Mouse (Mus musculus) midbrain, embryonic 12.5 days (tissue): ENCODE data around the gene Rdh5. TPM values are rescaled to one million over a fixed set of nuclear protein-coding genes. Genes with fewer than 3 reads are reported as not detected.

ENCODE experiments used
- ATAC-seq: fragments of 200-750 bp; cut with Nextera tagmentation; 2 replicates; pipeline ENCODE4 v1.8.0; 2017; ENCODE audit warnings: low read depth, moderate TSS enrichment, moderate library complexity; ENCODE audit not compliant: low FRiP score
- H3K27ac ChIP-seq: fragments of 300-500 bp; sonication (generic); replicated peaks from 2 replicates; pipeline ENCODE4 v1.5.1; 2016; ENCODE audit warnings: mild to moderate bottlenecking
- H3K27me3 ChIP-seq: fragments of 300-500 bp; sonication (generic); 2 replicates; pipeline ENCODE4 v1.6.1; 2016; ENCODE audit warnings: mild to moderate bottlenecking
- H3K36me3 ChIP-seq: fragments of 300-500 bp; sonication (generic); 2 replicates; pipeline ENCODE4 v1.6.1; 2016
- H3K4me1 ChIP-seq: fragments of 300-500 bp; sonication (generic); 2 replicates; pipeline ENCODE4 v1.6.1; 2016
- H3K4me2 ChIP-seq: fragments of 300-500 bp; sonication (generic); replicated peaks from 2 replicates; pipeline ENCODE4 v1.6.1; 2016; ENCODE audit warnings: mild to moderate bottlenecking, moderate library complexity
- H3K4me3 ChIP-seq: fragments of 300-500 bp; sonication (generic); 2 replicates; pipeline ENCODE4 v1.5.1; 2016; ENCODE audit warnings: mild to moderate bottlenecking
- H3K9ac ChIP-seq: fragments of 300-500 bp; sonication (generic); replicated peaks from 2 replicates; pipeline ENCODE4 v1.6.1; 2016; ENCODE audit warnings: mild to moderate bottlenecking, moderate library complexity
- H3K9me3 ChIP-seq: fragments of 300-500 bp; sonication (generic); 2 replicates; pipeline ENCODE4 v1.6.1; 2016; ENCODE audit warnings: mild to moderate bottlenecking
- WGBS: fragments of 180-500 bp; shearing (Covaris S2); methylation state at CpG from one replicate; pipeline ENCODE4 v1.1.7; 2016; 5-methylcytosine and 5-hydroxymethylcytosine counted together
- polyA plus RNA-seq: library from polyadenylated mRNA; unstranded; fragments of >200 nt; fragmentation: Nextera tagmentation; extraction: Ambion mirVana; gene quantifications from 2 replicates; pipeline ENCODE4 v1.2.1, GENCODE M21; 2016

The Rdh5 gene
- polyA plus RNA-seq = 16.2 and 16.6 TPM in 2 replicates

DNA sequence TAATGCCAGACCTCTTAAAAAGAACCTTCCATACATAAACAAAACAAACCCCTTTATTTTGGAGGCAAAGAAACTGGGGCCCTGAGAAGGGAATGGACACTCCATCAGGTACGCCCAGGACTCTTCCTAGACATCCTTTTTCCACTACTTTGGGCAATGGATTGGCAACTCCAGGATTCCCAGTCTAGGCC is at the start of gene Rdh5:
Rdh5 (minus strand) TSS at position 67 of the 191 bp plus-strand sequence.
- peak within 1 kb of the TSS; percentile 67 for H3K4me3 ChIP-seq
- H3K36me3 ChIP-seq = peaks cover 5% of the 10 kb centered on the region; the same call in 1 of the 2 replicates
- peak within 1 kb of the TSS; percentile 89 for H3K27ac ChIP-seq
- ATAC-seq = no peak
- 6% methylated on average over 1 of the region's 1 CpGs for WGBS
- H3K9ac ChIP-seq = peak within 1 kb of the TSS; percentile 81
- H3K9me3 ChIP-seq = no peaks in the 10 kb centered on the region
- H3K4me2 ChIP-seq = peak within 1 kb of the TSS; percentile 66
- peaks cover 2% of the 10 kb centered on the region for H3K27me3 ChIP-seq
- peaks cover 33% of the 10 kb centered on the region for H3K4me1 ChIP-seq

DNA sequence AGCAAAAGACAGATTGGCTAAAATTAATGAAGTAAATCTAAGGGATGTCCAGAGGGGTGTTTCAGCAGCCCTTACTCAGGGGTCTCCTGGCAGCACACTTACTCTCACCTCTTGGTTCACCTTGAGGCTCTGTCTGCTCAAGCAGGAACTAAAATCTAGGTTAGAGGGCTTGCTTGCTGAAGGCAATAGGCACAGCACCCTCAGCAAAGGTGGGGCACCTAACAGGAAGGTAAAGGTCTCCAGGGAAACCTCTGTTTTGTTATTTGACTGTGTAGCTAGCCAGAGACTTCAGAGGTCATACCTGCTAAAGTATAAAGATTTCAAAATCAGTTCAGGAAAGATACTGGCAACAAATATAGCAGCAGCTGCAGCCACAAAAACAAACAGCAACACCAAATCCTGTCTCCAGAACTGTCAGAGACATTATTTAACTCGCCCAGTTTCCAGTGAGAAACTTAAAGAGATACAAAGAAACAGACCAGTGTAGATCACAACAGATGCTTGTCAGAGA is 48.1 kb upstream of the Rdh5 start:
- ATAC-seq = no peak
- Histone ChIP-seq H3K27me3 (peaks cover 3% of the 10 kb centered on the region; the same call in 1 of the 2 replicates), H3K27ac (no peak overlapping the region), H3K4me2 (no peak overlapping the region), H3K9me3 (no peaks in the 10 kb centered on the region), H3K4me3 (no peak overlapping the region), H3K4me1 (no peaks in the 10 kb centered on the region), H3K36me3 (no peaks in the 10 kb centered on the region), H3K9ac (no peak overlapping the region)
- WGBS = 71% methylated on average over 1 of the region's 1 CpGs

DNA sequence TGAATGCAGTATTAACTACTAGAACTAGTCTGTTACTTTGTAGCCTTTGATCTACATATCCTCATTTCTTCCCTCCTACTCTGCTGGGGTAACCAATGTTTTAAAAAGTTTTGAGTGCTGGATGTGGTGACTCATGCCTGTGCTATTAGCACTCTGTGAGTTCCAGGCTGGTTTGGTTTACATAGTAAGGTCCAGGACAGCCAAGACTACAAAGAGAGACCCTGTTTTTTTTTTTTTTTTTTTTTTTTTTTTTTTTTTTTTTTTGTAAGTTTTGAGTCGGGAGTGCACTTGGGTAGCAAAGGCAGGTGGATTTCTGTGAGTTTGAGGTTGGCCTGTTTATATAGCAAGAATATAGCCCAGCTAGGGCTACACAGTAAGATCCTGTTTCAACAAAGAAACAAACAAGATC is 45.7 kb upstream of the Rdh5 start:
- WGBS = 63% methylated on average over 1 of the region's 1 CpGs
- no peaks in the 10 kb centered on the region for H3K36me3 ChIP-seq

DNA sequence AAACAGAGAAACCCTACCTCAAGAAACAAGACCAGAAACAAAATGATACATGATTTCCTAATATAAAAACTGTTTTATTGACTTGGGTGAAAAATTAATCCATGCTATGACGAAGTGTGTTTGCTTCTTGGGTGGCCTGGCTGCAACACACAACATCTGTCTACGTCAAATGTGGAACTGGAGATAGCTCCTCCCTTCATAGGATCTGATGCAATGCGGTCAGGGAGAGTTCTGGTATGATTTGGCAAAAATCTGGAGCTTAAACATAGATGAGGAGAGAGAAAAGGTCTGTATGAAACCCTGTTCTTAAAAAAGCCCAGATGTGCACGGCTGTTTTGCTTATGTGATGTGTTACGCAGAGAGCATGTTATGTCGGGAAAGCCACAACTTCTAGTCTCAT is 43.2 kb upstream of the Rdh5 start:
- H3K27me3 ChIP-seq = peaks cover 3% of the 10 kb centered on the region; the same call in 1 of the 2 replicates
- H3K4me3 ChIP-seq = no peak overlapping the region
- H3K4me1 ChIP-seq = no peaks in the 10 kb centered on the region
- no peak overlapping the region for H3K9ac ChIP-seq
- H3K4me2 ChIP-seq = no peak overlapping the region
- H3K27ac ChIP-seq = no peak overlapping the region
- WGBS = 88% methylated on average over 6 of the region's 6 CpGs
- ATAC-seq = no peak
- no peaks in the 10 kb centered on the region for H3K36me3 ChIP-seq
- no peaks in the 10 kb centered on the region for H3K9me3 ChIP-seq

More for the DNA sequence above, 45.7 kb upstream of the Rdh5 start:
- H3K4me1 ChIP-seq = no peaks in the 10 kb centered on the region
- H3K27me3 ChIP-seq = peaks cover 3% of the 10 kb centered on the region; the same call in 1 of the 2 replicates
- no peak overlapping the region for H3K4me3 ChIP-seq
- H3K9ac ChIP-seq = no peak overlapping the region
- no peak for ATAC-seq
- no peak overlapping the region for H3K4me2 ChIP-seq
- no peak overlapping the region for H3K27ac ChIP-seq
- H3K9me3 ChIP-seq = no peaks in the 10 kb centered on the region

DNA sequence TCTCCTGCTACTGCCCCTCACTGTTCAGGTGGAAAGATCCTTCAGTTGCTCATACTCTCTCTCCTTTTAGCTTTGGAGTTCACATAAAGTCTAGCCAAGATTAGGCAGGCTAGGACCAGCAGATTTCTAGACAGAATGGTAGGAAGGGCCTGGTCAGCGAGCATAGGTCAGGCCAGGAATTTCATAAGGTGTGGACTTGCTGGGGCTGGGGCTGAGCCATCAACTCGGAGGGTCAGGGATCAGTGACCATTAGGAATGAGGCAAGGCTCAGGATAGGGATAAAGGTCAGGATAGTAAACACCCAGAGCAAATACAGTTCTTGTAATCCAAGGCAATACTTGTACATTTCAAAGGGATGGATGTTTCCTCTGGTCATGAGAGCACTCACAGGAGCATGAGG is 42.3 kb upstream of the Rdh5 start:
- Histone ChIP-seq H3K9ac (no peak overlapping the region), H3K4me3 (no peak overlapping the region), H3K4me2 (no peak overlapping the region), H3K27ac (no peak overlapping the region), H3K9me3 (no peaks in the 10 kb centered on the region), H3K27me3 (no peaks in the 10 kb centered on the region), H3K4me1 (no peaks in the 10 kb centered on the region), H3K36me3 (no peaks in the 10 kb centered on the region)
- WGBS = 68% methylated on average over 2 of the region's 2 CpGs
- ATAC-seq = no peak

DNA sequence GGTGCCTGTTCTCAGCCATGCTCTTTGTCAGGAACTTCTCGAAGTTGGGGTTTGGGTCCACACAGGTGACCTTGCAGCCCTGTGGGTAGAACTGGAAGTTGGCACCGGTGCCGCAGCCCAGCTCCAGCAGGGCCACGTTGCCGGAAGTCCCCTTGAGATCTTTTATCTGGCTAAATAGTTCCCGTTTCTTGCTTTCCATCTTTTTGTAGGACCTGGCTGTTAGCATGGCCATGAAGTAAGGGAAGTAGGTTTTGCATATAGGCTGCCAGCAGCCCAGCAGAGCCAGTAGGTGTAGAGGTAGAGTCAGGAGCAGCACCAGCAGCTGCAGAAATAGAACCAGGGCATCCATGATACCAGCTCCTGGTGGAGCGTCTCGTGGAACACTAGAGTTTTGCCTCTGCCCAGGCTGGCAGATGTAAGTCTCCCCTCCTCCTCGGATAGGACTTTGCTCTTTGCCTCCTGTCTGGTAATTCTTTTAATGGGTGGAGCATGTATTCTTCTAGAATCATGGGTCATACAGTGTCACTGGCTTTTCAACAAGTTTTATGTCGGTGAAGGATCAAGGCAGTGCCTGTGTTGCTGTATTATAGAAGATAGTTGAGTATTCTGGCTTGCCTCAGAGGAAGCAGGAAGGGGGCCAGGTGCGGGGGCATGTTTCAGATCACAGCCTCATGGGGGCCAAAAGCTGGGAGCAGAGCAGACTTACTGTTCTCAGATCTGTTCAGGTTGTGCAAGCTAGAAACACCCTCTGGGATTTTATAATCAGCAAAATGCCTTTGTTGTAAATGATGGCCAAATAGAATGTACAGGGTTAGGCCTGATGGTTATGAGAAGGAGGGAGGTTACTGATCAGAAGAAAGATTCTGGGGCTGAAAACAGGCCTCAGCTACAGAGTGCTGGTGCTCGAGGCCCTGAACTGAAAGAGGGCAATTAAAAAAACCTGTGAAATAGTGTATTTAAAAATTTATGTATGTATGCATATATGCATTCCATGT is 38.2 kb upstream of the Rdh5 start, which contains the start of gene Mettl7b:
Mettl7b (minus strand) TSS at position 399 of the 995 bp plus-strand sequence.
- Histone ChIP-seq H3K9me3 (no peaks in the 10 kb centered on the region), H3K27me3 (no peaks in the 10 kb centered on the region), H3K36me3 (no peaks in the 10 kb centered on the region), H3K4me2 (no peak within 1 kb of the TSS), H3K9ac (no peak within 1 kb of the TSS), H3K4me3 (no peak within 1 kb of the TSS), H3K4me1 (no peaks in the 10 kb centered on the region), H3K27ac (no peak within 1 kb of the TSS)
- ATAC-seq = no peak
- WGBS = 85% methylated on average over 12 of the region's 12 CpGs

DNA sequence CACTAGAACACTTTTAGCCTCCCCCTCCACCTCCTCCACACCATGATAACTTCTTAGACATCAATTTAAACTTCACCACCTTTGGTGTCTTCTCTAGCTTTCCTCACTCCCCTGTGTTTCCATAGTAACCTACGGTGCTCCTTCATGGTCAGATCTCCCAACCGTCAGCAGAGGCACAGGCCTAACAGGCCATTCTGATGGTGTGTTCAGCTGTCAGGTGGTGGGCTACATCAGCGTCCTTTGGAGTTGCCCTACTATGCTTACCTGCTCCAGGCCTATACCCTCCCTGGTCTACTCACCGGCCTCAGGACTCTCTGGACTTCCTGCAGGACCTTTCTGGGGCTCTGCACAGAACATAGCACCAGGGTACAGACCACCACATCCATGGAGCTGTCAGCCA is 37.5 kb upstream of the Rdh5 start:
- H3K4me1 ChIP-seq = no peaks in the 10 kb centered on the region
- H3K4me3 ChIP-seq = no peak overlapping the region
- no peaks in the 10 kb centered on the region for H3K36me3 ChIP-seq
- no peaks in the 10 kb centered on the region for H3K27me3 ChIP-seq
- no peak for ATAC-seq
- no peak overlapping the region for H3K9ac ChIP-seq
- no peak overlapping the region for H3K4me2 ChIP-seq
- WGBS = 87% methylated on average over 4 of the region's 4 CpGs
- no peak overlapping the region for H3K27ac ChIP-seq
- H3K9me3 ChIP-seq = no peaks in the 10 kb centered on the region

DNA sequence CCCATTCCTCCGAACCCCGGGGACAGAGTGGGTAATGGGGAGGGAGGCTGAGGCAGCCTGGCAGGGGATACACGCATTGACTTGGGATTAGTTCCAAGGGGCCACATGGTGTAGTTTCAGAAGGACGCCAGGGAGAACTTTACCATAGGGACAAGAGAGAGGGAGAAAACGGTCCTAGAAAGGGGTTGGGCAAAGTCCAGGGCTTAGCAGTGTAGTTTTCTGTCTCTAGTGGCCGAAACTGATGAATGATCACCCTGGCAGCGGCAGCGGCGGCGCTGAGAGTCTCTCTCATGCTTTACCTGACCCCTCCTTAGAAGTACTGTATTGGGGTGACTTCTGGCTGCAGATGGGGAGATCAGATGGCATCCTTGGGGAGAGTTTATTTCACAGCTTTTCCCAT is 35.7 kb upstream of the Rdh5 start:
- H3K9ac ChIP-seq = no peak overlapping the region
- no peaks in the 10 kb centered on the region for H3K9me3 ChIP-seq
- no peaks in the 10 kb centered on the region for H3K36me3 ChIP-seq
- H3K4me3 ChIP-seq = no peak overlapping the region
- WGBS = 84% methylated on average over 10 of the region's 10 CpGs
- H3K4me2 ChIP-seq = no peak overlapping the region
- no peaks in the 10 kb centered on the region for H3K27me3 ChIP-seq
- ATAC-seq = no peak
- no peak overlapping the region for H3K27ac ChIP-seq
- H3K4me1 ChIP-seq = no peaks in the 10 kb centered on the region

DNA sequence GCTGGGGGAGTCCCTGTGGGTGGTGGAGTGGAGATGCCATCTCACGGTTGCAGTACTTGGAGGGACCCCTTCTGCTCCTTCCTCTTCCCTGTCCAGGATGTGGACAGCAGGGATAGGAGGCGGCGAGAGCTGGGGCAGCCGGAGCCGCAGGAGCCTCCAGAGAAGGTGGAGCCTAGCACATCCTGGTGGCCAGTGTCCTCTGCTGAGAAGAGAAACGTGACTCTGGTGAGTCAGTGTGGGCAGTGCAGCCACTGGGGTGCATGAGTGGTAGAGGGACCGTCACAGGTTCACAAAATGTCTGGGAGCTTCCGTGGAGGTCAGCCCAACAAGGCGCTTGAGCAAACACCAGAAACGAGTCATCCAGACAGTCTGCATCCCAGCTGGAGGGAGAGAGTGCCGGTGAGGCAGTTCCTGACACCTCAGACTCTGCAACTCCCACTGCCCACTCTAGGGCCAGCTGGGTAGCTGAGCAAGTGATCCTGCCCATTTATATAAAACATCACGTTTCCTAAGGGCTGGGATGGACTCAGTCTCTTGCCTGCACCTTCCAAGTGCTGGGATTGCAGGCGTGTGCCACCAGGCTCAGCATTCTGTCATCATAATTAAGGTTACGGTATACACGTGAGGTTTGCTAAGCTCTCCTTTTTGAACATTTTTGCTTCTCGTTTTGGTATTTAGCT is 27.7 kb upstream of the Rdh5 start:
- no peaks in the 10 kb centered on the region for H3K4me1 ChIP-seq
- no peak for ATAC-seq
- no peak overlapping the region for H3K9ac ChIP-seq
- no peak overlapping the region for H3K4me2 ChIP-seq
- no peaks in the 10 kb centered on the region for H3K36me3 ChIP-seq
- WGBS = 74% methylated on average over 16 of the region's 16 CpGs
- no peak overlapping the region for H3K4me3 ChIP-seq
- H3K27me3 ChIP-seq = no peaks in the 10 kb centered on the region
- no peaks in the 10 kb centered on the region for H3K9me3 ChIP-seq
- no peak overlapping the region for H3K27ac ChIP-seq

DNA sequence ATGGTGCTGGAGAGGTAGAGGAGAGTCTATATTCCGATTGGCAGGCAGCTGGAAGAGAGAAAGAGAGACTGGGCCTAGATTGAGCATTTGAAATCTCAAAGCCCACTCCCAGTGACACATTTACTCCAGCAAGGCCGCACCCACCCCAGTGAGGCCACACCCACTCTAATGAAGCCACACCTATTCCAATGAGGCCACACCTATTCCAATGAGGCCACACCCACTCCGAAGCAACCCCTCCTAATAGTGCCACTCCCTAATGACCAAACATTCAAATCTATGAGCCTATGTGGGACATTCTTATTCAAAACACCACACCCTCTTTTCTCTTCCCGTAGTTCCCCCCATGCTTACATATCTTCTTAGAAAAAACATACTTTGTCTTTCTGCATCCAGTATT is 24.8 kb upstream of the Rdh5 start:
- 92% methylated on average over 4 of the region's 4 CpGs for WGBS
- no peaks in the 10 kb centered on the region for H3K4me1 ChIP-seq
- H3K4me2 ChIP-seq = no peak overlapping the region
- H3K27ac ChIP-seq = no peak overlapping the region
- no peaks in the 10 kb centered on the region for H3K27me3 ChIP-seq
- no peak for ATAC-seq
- no peaks in the 10 kb centered on the region for H3K36me3 ChIP-seq
- H3K9ac ChIP-seq = no peak overlapping the region
- no peak overlapping the region for H3K4me3 ChIP-seq
- no peaks in the 10 kb centered on the region for H3K9me3 ChIP-seq

DNA sequence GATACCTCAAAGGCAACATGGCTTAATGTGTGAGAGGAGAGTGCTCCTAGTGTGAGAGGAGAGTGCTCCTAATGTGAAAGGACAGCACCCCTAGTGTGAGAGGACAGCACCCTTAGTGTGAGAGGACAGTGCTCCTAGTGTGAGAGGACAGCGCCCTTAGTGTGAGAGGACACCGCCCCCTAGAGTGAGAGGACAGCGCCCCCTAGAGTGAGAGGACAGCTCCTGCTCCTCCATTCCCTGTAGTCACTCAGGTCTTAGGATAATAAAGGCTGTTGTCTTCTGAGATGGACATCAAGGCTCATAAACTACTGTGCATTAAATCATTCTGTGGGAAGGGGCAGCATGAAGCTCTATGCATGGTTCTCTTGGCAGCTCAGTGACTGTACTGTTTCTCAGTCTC is 23.0 kb upstream of the Rdh5 start:
- Histone ChIP-seq H3K4me1 (no peaks in the 10 kb centered on the region), H3K4me3 (no peak overlapping the region), H3K9me3 (no peaks in the 10 kb centered on the region), H3K36me3 (no peaks in the 10 kb centered on the region), H3K27ac (no peak overlapping the region), H3K27me3 (no peaks in the 10 kb centered on the region), H3K9ac (no peak overlapping the region), H3K4me2 (no peak overlapping the region)
- 25% methylated on average over 3 of the region's 3 CpGs for WGBS
- ATAC-seq = no peak

DNA sequence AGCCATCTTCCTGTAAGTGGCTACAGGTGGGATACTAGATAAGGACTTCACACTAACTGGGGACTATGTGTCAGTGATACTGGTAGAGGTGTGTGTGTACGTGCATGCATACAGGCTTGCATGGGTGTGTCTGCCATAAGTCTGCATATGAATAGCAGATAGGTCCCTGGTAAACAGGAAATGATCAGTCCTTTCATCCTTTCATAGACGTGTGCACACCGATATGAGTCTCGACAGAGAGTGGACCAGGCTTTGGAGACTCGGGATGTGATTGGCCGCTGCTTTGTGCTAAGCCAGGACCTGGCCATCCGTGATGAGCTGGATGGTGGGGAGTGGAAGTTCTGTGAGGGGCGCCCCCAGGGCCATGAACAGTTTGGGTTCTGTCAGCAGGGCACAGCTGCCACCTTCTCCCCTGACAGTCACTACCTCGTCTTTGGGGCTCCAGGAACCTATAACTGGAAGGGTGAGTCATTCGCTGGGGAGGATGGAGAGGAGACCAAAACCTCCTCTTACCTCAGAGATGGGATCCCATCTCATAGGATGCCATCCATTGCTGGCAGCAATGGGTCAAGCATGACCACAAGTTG is 17.9 kb upstream of the Rdh5 start:
- Histone ChIP-seq H3K9ac (no peak overlapping the region), H3K27ac (no peak overlapping the region), H3K4me2 (no peak overlapping the region), H3K36me3 (no peaks in the 10 kb centered on the region), H3K4me1 (no peaks in the 10 kb centered on the region), H3K9me3 (no peaks in the 10 kb centered on the region), H3K4me3 (no peak overlapping the region), H3K27me3 (peaks cover 22% of the 10 kb centered on the region)
- no peak for ATAC-seq
- WGBS = 85% methylated on average over 10 of the region's 10 CpGs
